Mouse (Mus musculus): ENCODE measurements at regions not wholly inside any gene's neighbourhood (a gene's known extent, or its start where the extent isn't known, plus 50 kb on each side); places are given as distances from the start of the nearest gene placed in this dataset.

DNA sequence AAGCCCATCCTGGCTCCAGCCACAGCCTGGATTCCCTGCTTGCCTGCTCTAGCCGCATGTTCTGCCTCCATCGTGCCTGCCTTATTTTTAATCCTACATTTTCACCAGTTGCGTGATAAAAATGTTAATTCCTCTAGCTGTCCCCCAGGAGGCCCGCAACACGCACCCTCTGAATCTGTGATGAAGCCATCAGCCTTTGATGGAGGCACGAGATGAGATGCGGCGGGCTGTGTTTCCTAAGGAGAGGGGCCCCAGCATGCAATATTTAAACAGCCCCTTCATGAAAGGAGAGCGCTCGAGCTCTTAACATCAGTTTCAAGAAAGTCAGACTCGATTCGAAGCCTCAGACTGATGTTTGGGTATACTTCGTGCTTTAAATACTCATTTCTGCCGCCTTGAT, 76.3 kb downstream of the Nptx2 start:
- no peak for DNase-seq

DNA sequence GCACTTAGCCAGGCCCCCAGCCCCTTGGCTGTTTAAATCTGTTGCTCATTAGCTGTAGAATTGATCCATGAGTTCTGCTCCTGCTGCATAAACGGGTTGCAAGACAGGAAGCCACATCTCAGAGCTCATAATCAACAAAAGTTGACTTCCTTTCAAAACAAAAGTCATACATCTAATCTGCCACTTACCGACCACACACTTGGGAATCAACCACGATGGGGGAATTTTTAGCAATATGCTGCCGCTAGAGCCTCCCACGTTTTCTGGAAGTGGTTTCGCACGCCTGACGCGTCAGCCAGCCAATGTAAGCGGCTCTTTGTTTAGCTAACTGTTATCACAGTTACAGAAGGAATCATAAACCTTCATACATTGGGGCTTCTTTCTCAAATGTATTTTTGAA, 77.7 kb downstream of the Nptx2 start:
- no peak for DNase-seq

DNA sequence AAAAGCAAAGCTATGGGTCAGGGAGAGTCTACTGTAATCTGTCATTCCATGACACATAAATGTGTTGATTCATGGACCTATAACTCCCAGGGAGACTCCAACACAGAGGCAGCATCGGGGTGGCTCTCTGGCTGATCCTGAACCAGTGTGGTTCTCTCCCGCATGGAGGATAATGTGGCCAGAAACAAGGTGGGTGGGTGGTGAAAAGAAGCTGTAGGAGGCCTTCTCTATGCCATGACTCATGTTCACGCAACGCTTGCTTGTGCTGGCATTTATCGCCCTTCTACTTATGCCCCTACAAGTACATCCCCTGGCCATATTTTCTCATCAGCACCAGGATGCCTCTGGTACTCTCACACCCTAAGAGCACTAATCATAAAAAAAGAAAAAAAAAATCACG, 86.6 kb downstream of the Nptx2 start:
- no peak for DNase-seq

- DNase-seq, result peak; percentile 2
Observed at GRCm38 (mm10) chr5:144638631-144639030, 92.9 kb downstream of the Nptx2 start.

GRCm38 (mm10) chr5:144639639-144640038, 93.9 kb downstream of the Nptx2 start:
- DNase-seq, result no peak

DNA sequence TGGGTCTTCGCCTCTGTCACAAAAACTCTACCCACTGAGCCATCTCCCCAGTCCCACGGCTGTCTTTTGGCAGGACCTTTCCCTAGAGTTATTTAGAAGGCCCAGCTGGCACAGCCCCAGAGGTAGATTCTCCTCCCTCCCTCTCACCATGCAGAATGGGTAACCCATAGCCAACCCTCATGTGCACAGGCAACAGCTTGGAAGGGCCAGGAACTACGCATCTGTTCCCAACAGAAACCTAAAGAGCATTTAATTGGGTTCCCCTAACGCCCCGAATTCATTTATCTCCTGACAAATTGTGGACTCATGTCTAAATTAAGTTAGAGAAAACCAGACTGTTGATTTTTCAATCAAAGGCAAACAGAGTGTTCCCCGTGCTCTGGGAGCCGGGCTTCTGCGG, 97.1 kb downstream of the Nptx2 start:
- no peak for DNase-seq

DNA sequence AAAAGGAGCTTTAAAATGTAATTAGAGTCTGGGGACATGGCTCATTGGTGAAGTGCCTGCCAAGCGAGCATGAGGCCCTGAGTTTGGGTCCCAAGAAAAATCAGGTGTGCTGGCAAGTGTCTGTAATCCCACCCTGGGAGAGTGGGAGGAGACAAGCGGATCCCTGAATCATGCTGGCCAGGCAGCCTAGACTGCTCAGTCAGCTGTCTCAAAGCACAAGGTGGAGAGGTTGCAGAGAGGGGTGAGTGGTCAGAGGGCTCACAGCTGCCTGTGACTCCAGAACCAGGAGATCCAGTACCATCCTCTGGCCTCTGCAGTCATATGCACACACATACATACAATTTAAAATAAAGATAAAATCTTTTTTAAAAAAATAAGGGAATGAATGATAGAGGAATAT, 97.7 kb downstream of the Nptx2 start:
- DNase-seq, result no peak

- no peak for DNase-seq
Observed at GRCm38 (mm10) chr5:144645367-144645766, 99.7 kb downstream of the Nptx2 start.

DNA sequence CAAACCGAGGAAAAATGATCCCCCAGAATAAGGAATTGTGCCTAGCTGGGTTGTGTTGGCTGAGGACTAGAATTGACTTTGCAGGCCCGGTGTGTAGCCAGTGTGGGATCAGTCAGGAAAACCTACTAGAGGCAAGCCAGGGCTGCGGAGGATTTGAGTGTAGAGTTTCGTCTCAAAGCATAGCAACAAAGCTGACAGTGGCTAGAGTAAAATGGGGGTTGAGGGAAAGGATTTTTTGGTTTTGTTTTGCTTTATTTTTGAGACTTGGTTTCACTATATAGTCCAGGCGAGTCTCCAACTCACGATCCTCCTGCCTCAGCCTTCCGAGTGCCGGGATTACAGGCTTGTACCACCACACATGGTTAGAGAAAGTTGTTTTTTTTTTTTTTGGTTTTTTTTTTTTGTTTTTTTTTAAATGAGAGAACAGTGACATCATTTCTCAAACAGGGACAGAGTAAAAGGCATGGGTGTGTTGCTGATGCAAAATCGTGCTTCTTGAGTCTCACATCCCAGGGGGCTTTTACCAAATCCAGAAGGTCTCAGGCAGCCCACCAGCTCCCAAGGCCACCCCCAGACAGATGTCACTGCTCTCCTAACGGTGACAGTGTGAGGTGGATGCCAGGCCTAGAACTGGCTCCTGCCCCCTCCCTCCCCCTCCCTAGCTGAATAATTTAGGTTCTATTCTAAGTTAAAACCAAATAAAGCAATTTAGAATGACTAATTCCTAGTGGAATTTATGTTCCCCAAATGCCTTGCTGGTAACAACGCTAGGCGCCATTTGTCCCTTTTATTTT, 101.8 kb downstream of the Nptx2 start:
- no peak for DNase-seq

- DNase-seq, result no peak
Observed at GRCm38 (mm10) chr5:144652231-144652630, 106.5 kb downstream of the Nptx2 start.

GRCm38 (mm10) chr5:144662031-144662430, 99.6 kb downstream of the Tmem130 start:
- no peak for DNase-seq

- DNase-seq, result no peak
Observed at GRCm38 (mm10) chr5:144663981-144664380, 97.6 kb downstream of the Tmem130 start.

DNA sequence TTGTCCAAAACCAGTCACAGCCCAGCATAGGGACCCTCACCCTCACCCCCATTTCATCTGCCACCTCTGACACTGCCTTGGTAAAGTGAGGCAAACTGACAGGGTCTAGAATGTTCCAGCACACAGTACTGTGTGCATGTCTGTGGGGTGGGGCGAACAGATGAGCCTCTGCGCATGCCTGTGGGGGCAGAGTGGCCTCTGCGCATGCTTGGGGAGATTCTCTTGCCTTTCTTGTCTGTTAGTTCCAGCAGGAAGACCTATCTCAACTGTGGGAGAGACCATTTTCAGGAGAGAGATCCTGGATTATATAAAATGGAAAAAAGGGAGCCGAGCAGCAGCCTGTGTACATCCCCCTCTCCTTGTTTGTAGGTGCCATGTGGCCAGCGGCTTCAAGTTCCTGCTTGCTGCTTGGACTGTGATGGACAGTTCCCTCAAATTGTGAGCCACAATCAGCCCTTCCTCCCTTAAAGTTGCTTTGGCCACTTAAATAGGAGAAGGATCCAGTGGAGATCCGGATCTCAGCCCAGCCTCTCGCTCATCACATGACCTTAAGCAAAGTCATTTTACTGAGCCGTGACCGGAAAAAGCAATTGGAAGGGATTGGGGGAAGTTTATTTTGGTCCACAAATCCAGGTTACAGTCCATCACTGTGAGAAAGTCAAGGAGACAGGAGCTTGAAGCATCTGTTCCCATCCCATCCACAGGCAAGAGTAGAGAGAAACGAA, 96.9 kb downstream of the Tmem130 start:
- DNase-seq, result no peak

GRCm38 (mm10) chr5:144668060-144668459, 93.6 kb downstream of the Tmem130 start:
- no peak for DNase-seq

DNA sequence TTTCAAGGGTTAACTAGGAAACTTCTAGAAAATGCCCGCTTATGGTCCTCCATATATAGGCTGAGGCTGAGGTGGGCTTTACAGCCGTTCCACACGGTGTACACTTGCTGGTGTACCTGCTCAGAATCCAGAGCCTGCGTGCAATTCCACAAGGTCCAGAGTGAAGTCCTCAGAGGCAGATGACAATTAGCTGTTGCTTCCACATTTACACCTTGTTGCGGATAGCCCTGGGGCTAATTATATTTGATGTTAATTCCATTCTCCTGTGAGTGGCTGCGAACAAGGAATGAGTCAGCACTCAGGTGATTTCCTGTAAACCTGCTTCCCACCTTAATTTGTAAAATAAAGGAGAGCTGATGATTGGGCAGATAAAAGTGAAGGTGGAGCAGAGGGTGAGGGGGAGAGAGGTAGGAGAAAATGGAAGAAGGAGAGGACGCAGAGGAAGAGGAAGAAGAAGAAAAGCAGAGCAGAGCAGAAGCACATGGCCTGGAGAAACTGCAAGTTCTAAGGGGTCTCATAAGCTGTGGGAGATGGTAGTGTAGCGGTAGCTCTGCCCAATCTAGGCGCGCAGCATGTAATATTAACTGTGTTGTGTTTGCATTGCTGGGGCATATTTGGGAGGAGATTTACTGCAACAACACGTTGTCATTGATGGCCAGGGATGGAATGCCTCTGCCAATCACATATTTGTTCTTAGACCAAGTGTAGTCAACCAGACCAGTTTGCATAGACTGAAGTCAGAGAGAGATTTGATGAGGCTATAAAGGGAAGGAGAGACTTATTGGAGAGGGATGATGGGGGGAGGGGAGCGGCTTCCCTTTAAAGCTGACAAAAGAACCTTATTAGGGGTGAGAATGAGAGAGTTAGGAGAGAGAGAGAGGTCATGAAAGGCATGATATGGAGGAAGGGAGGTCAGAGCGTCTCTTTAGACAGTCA, 82.5 kb downstream of the Tmem130 start:
- DNase-seq, result no peak

GRCm38 (mm10) chr5:144684184-144684583, 77.4 kb downstream of the Tmem130 start:
- DNase-seq, result no peak
